Mouse (Mus musculus): ENCODE measurements around the gene Aadacl2. TPM values are rescaled to one million over a fixed set of nuclear protein-coding genes. Genes with fewer than 3 reads are reported as not detected.

Aadacl2 gene
- polyA plus RNA-seq (2015; fragmentation: Illumina TruSeq; extraction: RNeasy Lipid Tissue Mini Kit (QIAGEN cat#74804); ENCODE audit: insufficient read depth, low read depth, low replicate concordance): not detected

GRCm38 (mm10) chr3:60006443-60006842 lies at the start of gene Aadacl2:
Aadacl2 (plus strand) TSS chr3:60006743.

GRCm38 (mm10) chr3:60025417-60025816 lies 18.9 kb downstream of the Aadacl2 start, which contains the start of gene Aadac:
Aadac (plus strand) TSS chr3:60025717.

Other genes starting within 250 kb of the Aadacl2 start
- gene Gm8298, start 145.7 kb upstream of the Aadacl2 start, polyA plus RNA-seq (2015; fragmentation: Illumina TruSeq; extraction: RNeasy Lipid Tissue Mini Kit (QIAGEN cat#74804); ENCODE audit: insufficient read depth, low read depth, low replicate concordance): not detected
- not detected for gene C130079G13Rik, start 81.5 kb upstream of the Aadacl2 start, polyA plus RNA-seq (2015; fragmentation: Illumina TruSeq; extraction: RNeasy Lipid Tissue Mini Kit (QIAGEN cat#74804); ENCODE audit: insufficient read depth, low read depth, low replicate concordance)
- gene Aadac, start 19.0 kb downstream of the Aadacl2 start, polyA plus RNA-seq (2015; fragmentation: Illumina TruSeq; extraction: RNeasy Lipid Tissue Mini Kit (QIAGEN cat#74804); ENCODE audit: insufficient read depth, low read depth, low replicate concordance): not detected
- gene Sucnr1, start 75.1 kb downstream of the Aadacl2 start, polyA plus RNA-seq (2015; fragmentation: Illumina TruSeq; extraction: RNeasy Lipid Tissue Mini Kit (QIAGEN cat#74804); ENCODE audit: insufficient read depth, low read depth, low replicate concordance): not detected